Mouse (Mus musculus) liver, embryonic 16.5 days (tissue): ENCODE results near the gene Vamp2. TPM values are rescaled to one million over a fixed set of nuclear protein-coding genes. Genes with fewer than 3 reads are reported as not detected.
A peak's percentile ranks its signal among the peaks of the same experiment; 100 is the strongest.
"Not testable (repeated sequence)": the region's sequence is repeated elsewhere in the genome, so short reads cannot be mapped to it uniquely, and the experiment has no call there.

ENCODE experiments used
- ATAC-seq: fragments of 200-750 bp; cut with Nextera tagmentation; 2 replicates; pipeline ENCODE4 v1.8.0; 2017; ENCODE audit warnings: low read depth, mild to moderate bottlenecking, moderate number of reproducible peaks, moderate library complexity
- H3K27ac ChIP-seq: fragments of 300-500 bp; sonication (generic); 2 replicates; pipeline ENCODE4 v1.5.1; 2014; ENCODE audit warnings: mild to moderate bottlenecking, low read length
- H3K27me3 ChIP-seq: fragments of 300-500 bp; sonication (generic); 2 replicates; pipeline ENCODE4 v1.6.1; 2014; ENCODE audit warnings: low read depth, low read length, mixed read lengths; ENCODE audit not compliant: control insufficient read depth, insufficient read depth
- H3K36me3 ChIP-seq: fragments of 300-500 bp; sonication (generic); 2 replicates; pipeline ENCODE4 v1.6.1; 2014; ENCODE audit warnings: mild to moderate bottlenecking; ENCODE audit not compliant: control insufficient read depth, insufficient read depth
- H3K4me1 ChIP-seq: fragments of 300-500 bp; sonication (generic); 2 replicates; pipeline ENCODE4 v1.6.1; 2014; ENCODE audit warnings: low read depth, low read length, mixed read lengths; ENCODE audit not compliant: control insufficient read depth
- H3K4me2 ChIP-seq: fragments of 300-500 bp; sonication (generic); 2 replicates; pipeline ENCODE4 v1.6.1; 2014; ENCODE audit warnings: low read depth, low read length, mixed read lengths
- H3K4me3 ChIP-seq: fragments of 300-500 bp; sonication (generic); 2 replicates; pipeline ENCODE4 v1.5.1; 2014; ENCODE audit warnings: low read depth, mild to moderate bottlenecking, low read length
- H3K9ac ChIP-seq: fragments of 300-500 bp; sonication (generic); 2 replicates; pipeline ENCODE4 v1.6.1; 2014; ENCODE audit warnings: low read depth, low read length
- H3K9me3 ChIP-seq: fragments of 300-500 bp; sonication (generic); replicated peaks from 2 replicates; pipeline ENCODE4 v1.6.1; 2016; ENCODE audit warnings: low read length; ENCODE audit not compliant: control insufficient read depth
- WGBS: fragments of 180-500 bp; shearing (Covaris S2); extraction: QIAGEN DNeasy Blood & Tissue Kit; methylation state at CpG from one replicate; pipeline ENCODE4 v1.1.7; 2014; ENCODE audit not compliant: insufficient replicate concordance; 5-methylcytosine and 5-hydroxymethylcytosine counted together
- polyA plus RNA-seq: library from polyadenylated mRNA; unstranded; fragments of >200 nt; fragmentation: Nextera tagmentation; extraction: Ambion mirVana; gene quantifications from 2 replicates; pipeline ENCODE4 v1.2.1, GENCODE M21; 2015

Vamp2 gene
- polyA plus RNA-seq, 1 experiment from 2014 or later: 25.4 TPM

DNA sequence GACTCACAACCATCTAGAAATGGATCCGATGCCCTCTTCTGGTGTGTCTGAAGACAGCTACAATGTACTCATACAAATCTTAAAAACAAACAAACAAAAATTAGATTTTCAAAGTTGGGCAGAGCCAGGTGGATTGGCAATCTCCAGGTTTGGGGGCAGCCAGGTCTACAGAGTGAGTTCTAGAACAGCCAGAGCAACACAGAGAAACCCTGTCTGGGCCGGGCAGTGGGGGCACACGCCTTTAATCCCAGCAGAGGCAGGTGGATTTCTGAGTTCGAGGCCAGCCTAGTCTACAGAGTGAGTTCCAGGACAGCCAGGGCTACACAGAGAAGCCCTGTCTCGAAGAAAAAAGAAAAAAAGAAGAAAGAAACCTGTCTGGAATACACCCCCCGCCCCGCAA, 5.6 kb downstream of the Vamp2 start:
- not testable (repeated sequence) for H3K27ac ChIP-seq, H3K27me3 ChIP-seq, ATAC-seq, H3K9me3 ChIP-seq, H3K9ac ChIP-seq, H3K4me2 ChIP-seq, H3K4me3 ChIP-seq
- Histone ChIP-seq H3K4me1 (peaks cover 65% of the 10 kb centered on the region), H3K36me3 (peaks cover 10% of the 10 kb centered on the region)
- WGBS: 81% methylated on average over 7 of the region's 7 CpGs

- Histone ChIP-seq H3K9me3 (no peaks in the 10 kb centered on the region), H3K9ac (peak within 1 kb of the TSS; percentile 77), H3K27ac (peak within 1 kb of the TSS; percentile 97), H3K36me3 (peaks cover 9% of the 10 kb centered on the region), H3K27me3 (no peaks in the 10 kb centered on the region), H3K4me3 (peak within 1 kb of the TSS; percentile 74), H3K4me2 (peak within 1 kb of the TSS; percentile 96), H3K4me1 (peaks cover 66% of the 10 kb centered on the region)
- peak; percentile 83 for ATAC-seq
- under 1% methylated on average over 37 of the region's 37 CpGs for WGBS
Measured at GRCm38 (mm10) chr11:69094697-69095429, 6.6 kb downstream of the Vamp2 start, which contains the start of gene Per1. Gene Per1, plus strand, starts transcription at chr11:69095217.

- H3K4me3 ChIP-seq: peak overlapping the region; percentile 74
- H3K9ac ChIP-seq: peak overlapping the region; percentile 77
- peak overlapping the region; percentile 97 for H3K27ac ChIP-seq
- H3K36me3 ChIP-seq: peaks cover 6% of the 10 kb centered on the region
- peaks cover 66% of the 10 kb centered on the region for H3K4me1 ChIP-seq
- no peaks in the 10 kb centered on the region for H3K9me3 ChIP-seq
- peak overlapping the region; percentile 96 for H3K4me2 ChIP-seq
- no peak for ATAC-seq
- 1% methylated on average over 27 of the region's 27 CpGs for WGBS
- no peaks in the 10 kb centered on the region for H3K27me3 ChIP-seq
Measured at GRCm38 (mm10) chr11:69095511-69096231, 7.4 kb downstream of the Vamp2 start.

GRCm38 (mm10) chr11:69096360-69096986, 8.2 kb downstream of the Vamp2 start:
- Histone ChIP-seq H3K27ac (peak overlapping the region; percentile 97), H3K4me2 (peak overlapping the region; percentile 96), H3K4me1 (peaks cover 69% of the 10 kb centered on the region), H3K9me3 (no peaks in the 10 kb centered on the region), H3K36me3 (peaks cover 10% of the 10 kb centered on the region), H3K27me3 (no peaks in the 10 kb centered on the region), H3K4me3 (peak overlapping the region; percentile 74), H3K9ac (peak overlapping the region; percentile 77)
- 15% methylated on average over 9 of the region's 9 CpGs for WGBS
- ATAC-seq: no peak

DNA sequence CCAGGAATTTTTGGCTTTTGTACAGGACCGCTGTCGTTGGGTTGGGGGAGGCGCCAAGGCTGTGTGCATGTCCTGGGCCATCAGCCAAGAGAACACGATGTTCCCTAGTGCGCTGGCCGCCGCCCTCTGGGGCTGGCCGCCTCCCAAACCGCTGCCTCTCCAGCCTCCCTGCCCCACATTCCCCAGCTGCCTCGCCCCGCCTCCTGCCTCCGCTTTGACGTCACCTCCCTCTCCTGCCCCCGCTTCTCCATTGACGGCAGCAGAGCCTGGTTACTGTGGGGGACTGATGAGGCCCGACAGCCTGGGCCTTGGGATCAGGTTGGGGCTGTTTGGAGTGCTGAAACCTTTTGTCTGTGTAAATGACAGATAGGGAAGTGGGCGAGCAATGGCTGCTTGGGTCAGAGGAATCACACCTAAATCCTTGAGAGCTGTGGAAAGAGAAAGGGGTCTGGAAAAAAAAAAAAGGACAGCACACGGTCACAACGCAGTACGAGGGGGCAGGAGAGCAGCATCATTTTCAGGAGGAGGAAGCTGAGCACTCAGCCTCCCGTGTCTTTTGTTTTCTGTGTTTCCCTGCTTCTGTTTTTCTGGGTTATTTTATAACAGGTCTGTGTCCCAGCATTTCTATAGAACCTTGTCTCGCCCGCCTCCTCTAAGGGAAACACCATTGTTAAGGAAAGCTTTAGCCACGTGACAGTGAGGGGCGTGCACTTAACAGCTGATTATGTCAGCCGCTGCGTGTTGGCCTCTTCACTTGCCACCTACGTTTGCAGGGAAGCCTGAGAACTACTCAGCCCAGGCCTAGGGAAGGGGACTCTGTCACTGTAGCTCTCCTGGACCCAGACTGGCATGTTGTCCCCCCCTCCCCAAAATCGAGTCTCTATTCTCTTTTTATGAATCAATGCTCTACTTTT, 9.0 kb downstream of the Vamp2 start:
- ATAC-seq: peak; percentile 56
- H3K4me1 ChIP-seq: peaks cover 64% of the 10 kb centered on the region
- peak overlapping the region; percentile 74 for H3K4me3 ChIP-seq
- 3% methylated on average over 29 of the region's 29 CpGs for WGBS
- no peaks in the 10 kb centered on the region for H3K27me3 ChIP-seq
- H3K4me2 ChIP-seq: peak overlapping the region; percentile 96
- H3K36me3 ChIP-seq: peaks cover 18% of the 10 kb centered on the region
- peak overlapping the region; percentile 77 for H3K9ac ChIP-seq
- peak overlapping the region; percentile 97 for H3K27ac ChIP-seq
- no peaks in the 10 kb centered on the region for H3K9me3 ChIP-seq

DNA sequence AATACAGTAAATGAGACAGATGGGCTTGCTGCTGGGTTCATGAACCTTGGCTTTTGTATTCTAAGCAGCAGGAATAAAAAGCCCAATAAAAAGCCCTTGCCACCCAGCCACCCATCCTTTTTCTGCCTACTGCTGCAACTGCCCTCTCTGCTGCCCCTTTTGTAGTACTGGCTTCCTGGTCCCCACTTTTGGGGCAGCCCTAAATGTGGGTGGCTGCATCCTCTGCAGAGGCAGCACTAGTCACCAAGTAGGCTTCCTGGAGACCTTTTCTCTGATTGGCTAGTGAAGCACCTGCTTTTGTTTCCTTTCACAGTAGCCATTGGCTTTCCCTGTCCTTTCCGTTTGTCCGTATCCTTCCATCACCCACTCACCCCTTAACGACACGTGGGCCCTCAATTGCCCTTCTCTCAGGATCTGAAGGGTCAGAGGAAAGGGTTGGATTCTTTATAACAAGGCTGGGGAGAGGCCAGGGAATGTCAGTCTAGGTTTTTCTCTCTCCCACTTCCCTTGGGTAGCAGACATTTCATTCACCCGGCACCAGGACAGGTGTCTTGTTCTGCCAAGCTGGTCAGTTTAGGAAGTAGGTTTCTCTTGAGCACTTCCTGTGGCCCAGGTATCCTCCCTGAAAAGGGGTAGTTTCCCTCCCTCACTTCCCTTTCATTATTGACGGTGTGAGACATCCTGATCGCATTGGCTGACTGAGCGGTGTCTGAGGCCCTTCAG, 9.9 kb downstream of the Vamp2 start:
- Histone ChIP-seq H3K9me3 (no peaks in the 10 kb centered on the region), H3K4me3 (peak overlapping the region; percentile 74), H3K9ac (peak overlapping the region; percentile 74; the same call in 1 of the 2 replicates), H3K27me3 (no peaks in the 10 kb centered on the region), H3K27ac (peak overlapping the region; percentile 97), H3K4me1 (peaks cover 59% of the 10 kb centered on the region), H3K36me3 (peaks cover 23% of the 10 kb centered on the region), H3K4me2 (peak overlapping the region; percentile 96)
- 31% methylated on average over 8 of the region's 8 CpGs for WGBS
- no peak for ATAC-seq

GRCm38 (mm10) chr11:69098762-69099091, 10.4 kb downstream of the Vamp2 start:
- Histone ChIP-seq H3K9me3 (no peaks in the 10 kb centered on the region), H3K9ac (peak overlapping the region; percentile 74), H3K27me3 (no peaks in the 10 kb centered on the region), H3K4me1 (peaks cover 59% of the 10 kb centered on the region), H3K4me3 (peak overlapping the region; percentile 67), H3K36me3 (peaks cover 29% of the 10 kb centered on the region), H3K27ac (peak overlapping the region; percentile 97), H3K4me2 (peak overlapping the region; percentile 96)
- ATAC-seq: peak; percentile 43
- 0% methylated on average over 19 of the region's 19 CpGs for WGBS
